Mouse (Mus musculus) B cell, adult 2 months (primary cell): Measurements from ENCODE around the gene Lrrc61.
"Not testable (repeated sequence)": the region's sequence is repeated elsewhere in the genome, so short reads cannot be mapped to it uniquely, and the experiment has no call there.

Experiments used
- DNase-seq, 2 experiments: peaks; one replicate each; pipeline ENCODE4 v3.0.0; 2022

The Lrrc61 gene

DNA sequence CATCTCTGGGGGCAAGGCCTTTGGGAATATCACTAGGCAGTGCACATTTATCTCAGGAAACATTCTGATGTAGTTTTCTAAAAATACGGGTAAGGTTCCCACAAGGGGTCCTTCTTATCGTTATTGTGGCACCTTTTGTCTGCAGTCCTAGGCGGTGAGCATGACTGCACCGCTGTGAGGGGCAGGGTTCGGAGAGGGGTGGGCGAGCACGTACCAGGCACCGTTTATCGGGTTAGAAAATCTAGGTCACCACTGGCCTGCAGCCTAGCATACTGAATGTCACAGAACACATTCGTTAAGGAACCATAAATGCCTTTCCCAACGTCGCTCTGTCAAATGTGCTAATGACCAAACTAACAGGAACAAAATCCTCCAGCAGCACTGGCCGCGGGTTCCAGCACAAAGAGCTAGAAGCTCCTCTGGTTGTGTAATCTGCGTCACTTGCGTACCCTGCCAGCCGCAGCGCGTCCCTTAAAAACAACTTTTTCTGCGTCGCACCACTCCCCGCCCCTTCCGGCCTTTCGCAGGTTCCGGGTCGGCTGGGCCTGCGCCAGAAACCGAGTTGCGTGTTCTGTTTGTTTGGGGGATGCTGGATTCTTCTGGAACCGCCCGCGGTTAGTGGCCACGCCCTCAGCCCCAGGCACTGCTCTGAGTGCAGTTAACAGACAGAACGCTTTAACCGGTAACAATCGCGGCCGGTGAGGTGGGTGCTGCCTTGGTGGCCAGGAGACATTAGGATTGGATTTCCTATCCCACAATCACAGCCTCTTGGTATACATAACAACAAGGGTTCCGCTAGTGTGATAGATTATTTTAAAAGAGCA lies at the start of gene Lrrc61:
Lrrc61 (plus strand) TSS at position 517 of the 824 bp plus-strand sequence.
- peak; percentile 93 to 95 for DNase-seq

DNA sequence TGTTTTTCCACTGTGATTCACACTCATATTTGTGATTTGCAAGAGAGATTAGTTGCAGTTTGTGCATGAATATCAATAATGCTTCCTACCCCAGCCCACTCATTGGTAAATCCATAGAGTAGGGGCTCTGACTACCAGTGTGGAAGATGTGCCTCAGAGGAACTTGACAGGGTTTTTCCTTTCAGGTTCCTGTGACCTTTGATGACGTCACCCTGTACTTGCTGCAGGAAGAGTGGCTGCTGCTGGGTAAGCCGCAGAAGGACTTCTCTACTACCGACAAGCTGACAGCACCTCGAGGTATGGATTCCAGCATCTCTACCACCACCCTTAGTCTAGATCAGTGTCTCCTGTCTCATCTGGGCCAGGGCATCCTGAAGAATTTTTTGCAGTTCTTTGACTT lies 46.5 kb upstream of the Lrrc61 start:
- no peak for DNase-seq

DNA sequence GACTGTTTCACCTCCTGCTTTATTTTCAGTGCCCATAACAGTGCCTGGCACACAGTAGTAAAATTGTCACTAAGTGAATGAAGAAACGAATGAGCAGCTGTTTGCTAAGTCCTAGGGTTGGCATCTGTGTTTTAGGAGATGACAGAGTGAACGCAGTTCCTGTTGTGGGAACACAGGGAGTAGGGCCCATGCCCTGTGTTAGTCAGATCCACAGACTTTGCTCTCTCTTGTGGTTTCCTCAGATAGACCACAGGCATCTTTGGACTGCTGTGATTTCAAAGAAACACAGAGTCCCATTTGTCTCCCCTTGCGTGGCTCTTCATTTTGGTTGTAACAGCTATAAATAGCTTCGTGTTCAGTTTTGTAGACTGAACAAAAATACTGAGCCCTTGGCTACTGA lies 44.2 kb upstream of the Lrrc61 start:
- DNase-seq: no peak

GRCm38 (mm10) chr6:48511861-48512260 lies 42.7 kb upstream of the Lrrc61 start:
- DNase-seq: no peak

- not testable (repeated sequence) for DNase-seq
Measured at GRCm38 (mm10) chr6:48524882-48525281, 29.7 kb upstream of the Lrrc61 start.

DNA sequence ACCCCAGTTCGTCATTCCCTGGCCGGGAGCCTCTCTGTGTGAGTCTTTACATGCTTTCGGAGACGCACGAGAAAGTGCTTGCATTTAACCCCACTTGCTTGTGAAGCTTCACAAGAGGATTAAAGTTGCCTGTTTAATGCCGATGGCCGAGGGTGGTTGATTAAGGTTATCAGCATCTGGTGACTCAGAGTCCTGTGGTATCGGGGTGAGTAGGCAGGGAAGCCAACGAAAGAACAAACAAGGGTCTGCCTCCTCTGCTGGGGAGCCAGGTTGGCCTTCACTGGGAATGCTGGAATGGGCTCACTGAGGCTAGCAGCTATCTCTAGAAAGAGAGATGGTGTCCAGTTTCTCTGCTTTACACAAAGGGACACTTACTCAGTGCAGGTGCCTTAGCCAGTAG lies 26.7 kb upstream of the Lrrc61 start:
- no peak for DNase-seq

DNA sequence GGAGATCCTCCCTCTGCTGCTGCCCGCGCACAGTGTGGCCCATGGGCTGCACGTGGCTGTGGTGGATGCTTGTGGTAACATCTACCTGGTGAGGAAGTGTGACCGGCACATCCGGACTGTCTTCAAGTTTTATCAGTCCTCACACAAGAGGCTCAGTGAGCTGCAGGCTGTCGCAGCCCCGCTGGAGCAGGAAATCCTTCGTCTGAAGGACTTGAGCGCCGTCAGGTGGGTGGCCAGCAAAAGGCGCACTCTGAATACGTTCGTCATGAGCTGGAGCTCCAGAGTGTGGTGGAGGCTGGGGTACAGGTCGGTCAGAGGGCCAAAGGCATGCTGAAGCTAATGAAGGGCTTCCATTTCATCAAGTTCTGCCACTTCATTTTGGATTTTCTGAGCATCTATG lies 25.3 kb upstream of the Lrrc61 start:
- no peak for DNase-seq

DNA sequence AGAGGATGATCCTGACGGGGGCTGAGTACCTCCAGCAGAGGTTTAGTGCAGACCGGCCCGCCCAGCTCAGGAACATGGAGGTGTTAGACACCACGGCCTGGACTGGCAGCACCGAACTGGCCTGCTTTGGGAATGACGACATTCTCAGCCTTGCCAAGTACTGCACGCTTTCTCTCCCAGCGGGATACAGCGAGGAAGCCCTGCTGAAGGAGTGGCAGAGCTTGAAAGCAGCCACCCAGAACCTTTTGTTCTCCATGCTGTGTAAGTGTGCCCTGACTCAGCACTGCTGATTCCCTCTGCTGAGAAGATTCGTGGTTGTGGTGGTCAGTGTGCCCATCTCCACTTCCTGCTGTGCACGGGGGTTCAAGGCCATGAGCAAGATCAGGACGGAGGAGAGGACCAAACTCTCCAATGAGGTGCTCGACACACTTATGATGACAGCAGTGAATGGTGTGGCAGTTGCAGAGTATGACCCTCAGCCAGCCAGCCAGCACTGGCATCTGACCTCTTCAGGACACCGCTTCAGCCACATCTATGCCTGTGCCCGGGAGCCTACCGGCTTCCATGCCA lies 24.6 kb upstream of the Lrrc61 start:
- DNase-seq: no peak

DNA sequence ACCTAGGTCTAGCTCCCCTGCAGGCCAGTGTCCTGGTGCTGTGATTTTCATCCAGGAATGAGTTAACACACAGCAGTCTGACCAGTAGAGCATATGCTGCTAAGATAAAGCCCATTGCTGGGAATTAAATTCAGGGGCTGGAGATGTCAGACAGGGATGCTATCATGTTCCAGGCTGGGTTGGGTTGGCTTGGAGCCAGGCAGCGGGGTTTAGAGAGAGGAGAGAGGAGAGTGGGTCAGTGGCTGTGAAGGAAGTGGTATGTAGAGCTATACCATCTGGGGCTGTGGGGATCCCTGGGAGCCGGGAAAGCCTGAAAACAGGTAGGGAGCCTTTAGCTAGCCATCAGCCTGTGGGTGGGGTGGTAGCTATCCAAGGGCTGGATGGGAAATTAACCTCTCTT lies 23.7 kb upstream of the Lrrc61 start:
- DNase-seq: no peak

- DNase-seq: no peak
Measured at GRCm38 (mm10) chr6:48533475-48533874, 21.1 kb upstream of the Lrrc61 start.

DNA sequence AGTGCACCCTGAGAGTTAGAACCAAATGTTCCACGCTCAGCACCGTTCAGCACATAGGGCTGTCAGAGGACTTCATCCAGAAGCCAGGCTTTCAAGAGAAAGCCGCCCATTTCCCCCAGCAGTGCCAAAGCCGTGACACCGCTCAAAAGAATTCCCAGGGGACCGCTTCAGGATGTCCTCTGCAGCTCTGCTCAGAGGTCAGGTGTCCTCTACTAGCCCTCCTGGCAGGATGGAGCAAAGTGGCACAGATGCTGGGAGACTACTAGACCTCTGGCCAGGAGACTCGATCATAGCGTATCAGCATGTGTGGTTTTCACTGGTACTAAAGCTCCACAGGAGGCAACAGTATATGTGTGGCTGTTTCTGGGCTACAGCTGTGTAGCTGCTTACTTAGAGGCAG lies 19.7 kb upstream of the Lrrc61 start:
- no peak for DNase-seq

DNA sequence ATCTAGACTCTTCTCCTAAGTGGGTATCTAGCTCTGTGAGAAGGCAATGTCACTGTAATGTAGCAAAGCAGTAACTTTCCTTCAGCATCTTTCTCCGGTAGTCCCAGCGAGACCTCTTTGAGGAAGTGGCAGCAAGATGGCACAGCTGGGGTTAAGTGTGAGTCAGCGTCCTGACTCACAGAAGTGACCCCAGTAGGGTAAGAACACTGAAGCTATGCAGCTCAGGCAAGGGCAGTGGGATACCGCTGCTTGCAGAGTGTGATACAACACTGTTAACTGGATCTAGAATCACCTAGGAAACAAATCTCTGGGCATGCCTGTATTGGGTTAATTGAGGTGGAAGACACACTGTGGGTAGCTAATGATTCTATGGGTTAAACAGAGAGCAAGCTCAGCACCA lies 18.5 kb upstream of the Lrrc61 start:
- DNase-seq: no peak

GRCm38 (mm10) chr6:48537105-48537954 lies 17.3 kb upstream of the Lrrc61 start, which contains the start of gene Atp6v0e2:
Gene Atp6v0e2 (plus strand): TSS chr6:48537615.
- peak; percentile 12 to 19 for DNase-seq

DNA sequence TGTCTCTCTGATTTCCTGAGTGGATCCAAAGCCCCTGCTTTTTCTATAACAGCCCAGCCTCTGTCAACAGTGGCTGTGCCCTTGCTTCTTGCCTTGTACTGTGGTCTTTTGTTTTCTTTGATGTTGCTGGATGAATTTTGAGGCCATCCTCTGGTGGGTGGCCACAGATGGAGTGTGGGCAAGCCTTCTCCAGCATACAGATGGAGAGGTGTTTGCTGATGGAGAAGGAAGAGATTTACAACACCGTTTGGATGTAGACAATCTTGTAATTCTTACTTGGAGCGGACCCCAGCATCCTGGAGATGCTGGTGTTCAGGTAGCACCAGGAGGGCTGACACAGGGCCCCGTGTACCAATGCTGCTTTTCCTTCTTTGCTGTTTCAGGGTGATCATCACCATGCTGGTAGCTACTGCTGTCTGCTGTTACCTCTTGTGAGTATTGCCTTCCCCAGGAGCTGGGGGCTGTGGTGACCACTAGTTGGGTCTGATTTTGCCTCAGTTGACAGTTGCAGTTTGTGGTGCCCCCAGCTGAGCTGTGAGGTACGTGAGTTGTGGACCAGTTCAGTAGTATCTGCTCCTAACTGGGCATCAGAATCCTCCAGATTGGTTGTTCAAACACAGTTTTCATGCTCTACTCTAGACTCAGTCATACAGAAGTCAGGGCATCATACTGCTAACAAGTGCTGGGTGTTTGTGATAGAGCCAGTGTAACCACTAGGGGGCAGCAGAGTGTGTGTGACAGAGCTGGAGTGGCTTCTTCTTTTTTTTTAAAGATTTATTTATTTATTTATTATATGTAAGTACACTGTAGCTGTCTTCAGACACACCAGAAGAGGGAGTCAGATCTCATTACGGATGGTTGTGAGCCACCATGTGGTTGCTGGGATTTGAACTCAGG lies 15.5 kb upstream of the Lrrc61 start:
- DNase-seq: peak; percentile 85

DNA sequence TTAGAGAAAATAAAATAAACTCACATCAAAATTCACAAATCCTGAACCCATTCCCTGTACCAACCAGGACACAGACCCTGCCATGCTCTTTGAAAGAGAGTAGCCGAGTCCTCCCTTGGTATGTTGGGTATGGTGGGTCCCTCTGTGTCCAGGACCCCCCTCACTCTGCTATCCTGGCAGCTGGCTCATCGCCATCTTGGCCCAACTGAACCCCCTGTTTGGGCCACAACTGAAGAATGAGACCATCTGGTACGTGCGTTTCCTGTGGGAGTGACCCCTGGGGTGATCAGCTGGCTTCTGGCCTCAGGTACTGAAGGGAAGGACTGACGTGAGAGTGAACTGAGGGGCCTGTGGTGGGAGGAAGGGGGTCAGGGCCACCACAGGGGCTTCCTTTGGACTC lies 14.7 kb upstream of the Lrrc61 start:
- no peak for DNase-seq

DNA sequence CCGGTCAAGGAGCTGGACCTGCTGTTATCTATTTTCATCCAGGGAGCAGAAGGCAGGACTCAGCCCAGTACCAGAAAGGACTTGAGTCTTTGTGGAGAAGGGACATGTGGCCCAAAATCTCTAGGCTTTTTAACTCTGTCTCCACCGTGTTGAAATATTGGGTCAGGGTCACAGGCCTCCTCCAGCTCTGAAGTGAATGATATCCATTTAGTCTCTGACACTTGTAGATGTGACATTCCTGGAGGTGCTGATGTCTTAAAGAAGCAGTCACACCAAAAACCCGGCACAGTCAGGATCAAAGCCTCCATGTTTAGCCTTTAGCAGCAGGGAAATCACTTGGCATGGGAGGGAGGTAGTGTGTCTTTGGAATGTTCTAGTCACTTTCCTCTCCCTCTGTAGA lies 13.9 kb upstream of the Lrrc61 start:
- DNase-seq: no peak

GRCm38 (mm10) chr6:48541560-48542450 lies 12.8 kb upstream of the Lrrc61 start:
- DNase-seq: no peak

DNA sequence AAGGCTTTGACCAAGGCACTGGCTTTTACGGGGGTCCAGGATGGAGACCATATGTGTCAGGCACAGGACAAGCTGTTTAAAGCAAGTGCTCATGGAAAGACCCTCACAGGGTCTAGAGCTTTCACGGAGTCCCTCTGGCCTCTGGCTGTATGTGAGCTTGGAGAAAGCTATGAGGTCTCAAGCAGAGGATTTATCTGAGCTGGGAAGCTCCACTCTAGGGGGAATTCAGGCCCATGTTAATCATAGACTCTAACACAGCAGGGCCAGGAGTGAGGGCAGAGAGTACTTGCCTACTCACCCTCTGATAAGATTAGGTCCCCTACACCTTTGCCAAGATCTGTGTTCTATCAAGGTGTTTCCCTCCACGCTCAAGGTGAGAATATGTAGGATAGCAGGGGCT lies 12.0 kb upstream of the Lrrc61 start:
- DNase-seq: no peak

DNA sequence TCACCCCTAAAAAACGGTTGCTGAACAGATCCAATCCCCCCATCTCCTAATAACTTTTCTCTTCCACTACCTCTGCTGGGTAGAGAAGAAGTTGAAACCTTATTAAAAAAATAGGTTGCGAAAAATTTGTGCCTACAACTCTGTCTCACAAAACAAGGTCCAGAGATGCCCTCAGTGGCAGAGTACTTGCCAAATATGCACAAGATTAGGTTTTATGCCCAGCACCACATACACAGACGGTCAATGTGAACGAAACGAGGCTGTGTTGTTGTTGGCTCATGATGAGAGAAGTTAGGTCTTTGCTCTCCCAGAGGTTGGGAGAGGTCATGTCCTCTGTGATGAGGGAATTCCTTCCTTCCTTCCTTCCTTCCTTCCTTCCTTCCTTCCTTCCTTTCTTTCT lies 9.3 kb upstream of the Lrrc61 start:
- DNase-seq: no peak

DNA sequence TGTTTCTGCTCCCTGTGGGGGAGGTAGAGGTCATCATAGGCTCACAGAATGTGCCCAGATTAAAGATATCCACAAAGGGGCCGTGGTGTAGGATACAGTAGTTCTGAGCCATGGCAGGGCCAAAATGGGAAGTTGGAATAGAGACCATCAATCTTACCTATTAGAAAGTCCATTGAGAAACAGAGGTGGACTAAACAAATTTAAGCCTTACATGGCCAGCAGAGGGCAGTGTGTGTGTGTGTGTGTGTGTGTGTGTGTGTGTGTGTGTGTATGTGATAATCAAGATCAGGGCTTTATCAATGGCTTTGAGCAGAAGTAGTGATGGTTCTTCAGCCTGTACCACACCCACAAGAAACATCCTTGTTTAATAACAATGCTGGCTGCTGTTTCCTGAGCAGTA lies 8.3 kb upstream of the Lrrc61 start:
- DNase-seq: peak; percentile 57 to 58

DNA sequence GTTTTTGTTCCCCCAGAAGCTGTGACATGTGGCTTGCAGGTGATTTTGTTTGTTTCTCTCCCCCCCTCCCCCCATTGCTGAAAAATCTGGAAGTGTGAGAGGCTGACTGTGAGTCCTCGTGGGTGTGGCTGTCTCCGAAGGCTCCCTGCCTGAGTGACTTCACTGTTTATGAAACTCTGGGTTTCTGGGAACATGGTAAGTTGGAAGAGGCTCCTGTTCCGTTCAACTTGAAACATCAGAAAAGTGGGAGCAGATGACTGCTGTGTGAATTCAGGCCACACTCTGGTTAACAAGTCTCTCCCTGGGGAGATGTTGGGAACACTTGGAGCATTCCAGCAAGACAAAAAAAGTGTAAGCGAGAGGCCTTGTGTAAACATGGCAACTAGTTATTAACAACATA lies 7.7 kb upstream of the Lrrc61 start:
- DNase-seq: no peak

- DNase-seq: no peak
Measured at GRCm38 (mm10) chr6:48548314-48548713, 6.3 kb upstream of the Lrrc61 start.
